Mouse (Mus musculus) thymus, adult 2 months (tissue): ENCODE measurements around the gene Spib. TPM values are rescaled to one million over a fixed set of nuclear protein-coding genes. Genes with fewer than 3 reads are reported as not detected.

ENCODE experiments used
- DNase-seq: peaks from one replicate; pipeline ENCODE4 v3.0.0; 2021
- H3K27ac ChIP-seq: fragments of 200-500 bp; 2 replicates; pipeline ENCODE4 v1.5.1; 2012; ENCODE audit warnings: low read length, control low read depth; ENCODE audit not compliant: control insufficient read depth, insufficient read depth
- H3K27me3 ChIP-seq: fragments of 200-500 bp; 2 replicates; pipeline ENCODE4 v1.6.1; 2012; ENCODE audit warnings: mild to moderate bottlenecking, low read length, moderate library complexity, mixed read lengths; ENCODE audit not compliant: control insufficient read depth, insufficient read depth
- H3K36me3 ChIP-seq: fragments of 200-500 bp; 2 replicates; pipeline ENCODE4 v1.6.1; 2012; ENCODE audit warnings: mild to moderate bottlenecking, low read length, moderate library complexity; ENCODE audit not compliant: control insufficient read depth, insufficient read depth
- H3K4me1 ChIP-seq: fragments of 200-500 bp; replicated peaks from 2 replicates; pipeline ENCODE4 v1.6.1; 2012; ENCODE audit warnings: low read length; ENCODE audit not compliant: control insufficient read depth, insufficient read depth
- H3K4me3 ChIP-seq: fragments of 200-500 bp; 2 replicates; pipeline ENCODE4 v1.5.1; 2012; ENCODE audit warnings: mild to moderate bottlenecking, low read length, control low read depth, moderate library complexity; ENCODE audit not compliant: control insufficient read depth, insufficient read depth
- CTCF ChIP-seq: fragments of 200-500 bp; IDR thresholded peaks from 2 replicates; pipeline ENCODE4 v1.5.1; 2012; ENCODE audit warnings: mild to moderate bottlenecking, control low read depth, low read length, moderate library complexity, borderline replicate concordance; ENCODE audit not compliant: control insufficient read depth, poor library complexity, insufficient read depth; ENCODE audit errors: extremely low read depth
- POLR2A ChIP-seq: fragments of 200-500 bp; IDR thresholded peaks from 2 replicates; pipeline ENCODE4 v1.6.1; 2012; ENCODE audit warnings: mild to moderate bottlenecking, low read length, control low read depth, moderate library complexity; ENCODE audit not compliant: control insufficient read depth, poor library complexity, insufficient read depth; ENCODE audit errors: extremely low read depth
- WGBS: fragments of 180-500 bp; shearing (Covaris S2); methylation state at CpG from one replicate; pipeline ENCODE4 v1.1.7; 2018; 5-methylcytosine and 5-hydroxymethylcytosine counted together
- polyA plus RNA-seq: library from polyadenylated mRNA; depleted of rRNA; stranded (reverse); fragments of >200 nt; gene quantifications from 2 replicates; pipeline ENCODE4 v1.2.3, GENCODE M21; 2012

Spib gene
- polyA plus RNA-seq, 1 experiment = 43.3 TPM

- WGBS = 87% methylated on average over 9 of the region's 9 CpGs
- Histone ChIP-seq H3K4me1 (no peaks in the 10 kb centered on the region), H3K27me3 (no peaks in the 10 kb centered on the region), H3K4me3 (no peak overlapping the region), H3K36me3 (no peaks in the 10 kb centered on the region), H3K27ac (no peak overlapping the region)
- no peak for TF ChIP-seq POLR2A
- TF ChIP-seq CTCF = no peak
- no peak for DNase-seq
Measured at GRCm38 (mm10) chr7:44568803-44569202, 36.9 kb upstream of the Spib start.

- TF ChIP-seq POLR2A (no peak), CTCF (no peak)
- H3K36me3 ChIP-seq = no peaks in the 10 kb centered on the region
- no peaks in the 10 kb centered on the region for H3K4me1 ChIP-seq
- DNase-seq = no peak
- no peak overlapping the region for H3K27ac ChIP-seq
- 63% methylated on average over 6 of the region's 6 CpGs for WGBS
- no peaks in the 10 kb centered on the region for H3K27me3 ChIP-seq
- H3K4me3 ChIP-seq = no peak overlapping the region
Measured at GRCm38 (mm10) chr7:44565414-44565813, 33.5 kb upstream of the Spib start.

- Histone ChIP-seq H3K36me3 (no peaks in the 10 kb centered on the region), H3K27me3 (no peaks in the 10 kb centered on the region), H3K4me3 (no peak overlapping the region), H3K4me1 (no peaks in the 10 kb centered on the region), H3K27ac (no peak overlapping the region)
- WGBS = 94% methylated on average over 10 of the region's 10 CpGs
- DNase-seq = no peak
- TF ChIP-seq POLR2A (no peak), CTCF (no peak)
Measured at GRCm38 (mm10) chr7:44564486-44564885, 32.6 kb upstream of the Spib start.

- DNase-seq = no peak
- TF ChIP-seq POLR2A = no peak
- no peak for TF ChIP-seq CTCF
Measured at GRCm38 (mm10) chr7:44563284-44563683, 31.4 kb upstream of the Spib start.

GRCm38 (mm10) chr7:44560435-44561400, 28.8 kb upstream of the Spib start:
- Histone ChIP-seq H3K4me1 (no peaks in the 10 kb centered on the region), H3K27ac (no peak overlapping the region), H3K36me3 (no peaks in the 10 kb centered on the region), H3K27me3 (no peaks in the 10 kb centered on the region), H3K4me3 (no peak overlapping the region)
- peak; percentile 81 for DNase-seq
- WGBS = 62% methylated on average over 18 of the region's 18 CpGs
- TF ChIP-seq POLR2A (no peak), CTCF (peak; percentile 57; the same call in 1 of the 2 replicates)

More at GRCm38 (mm10) chr7:44563284-44563683, 31.4 kb upstream of the Spib start:
- H3K4me3 ChIP-seq = no peak overlapping the region
- no peaks in the 10 kb centered on the region for H3K4me1 ChIP-seq
- no peak overlapping the region for H3K27ac ChIP-seq
- no peaks in the 10 kb centered on the region for H3K27me3 ChIP-seq
- 70% methylated on average over 8 of the region's 8 CpGs for WGBS
- H3K36me3 ChIP-seq = no peaks in the 10 kb centered on the region

DNA sequence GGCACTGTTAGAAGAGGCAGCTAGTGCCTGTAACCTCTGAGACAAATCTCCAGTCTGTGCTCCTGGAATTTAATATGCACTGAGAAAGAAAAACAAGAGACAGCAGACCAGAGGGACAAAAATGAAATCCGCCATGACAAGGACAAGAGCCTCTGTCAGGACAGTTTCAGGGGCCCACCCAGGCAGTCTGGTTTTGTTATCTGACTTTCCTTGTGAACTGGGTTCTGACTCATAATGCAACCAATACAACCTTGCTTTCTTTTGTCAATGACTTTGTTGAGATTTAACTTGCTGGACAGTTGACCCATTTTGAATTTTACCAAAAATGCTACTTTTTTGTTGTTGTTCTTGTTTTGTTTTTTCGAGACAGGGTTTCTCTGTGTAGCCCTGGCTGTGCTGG, 25.8 kb upstream of the Spib start:
- Histone ChIP-seq H3K27me3 (no peaks in the 10 kb centered on the region), H3K4me3 (no peak overlapping the region), H3K27ac (no peak overlapping the region), H3K36me3 (no peaks in the 10 kb centered on the region), H3K4me1 (peaks cover 7% of the 10 kb centered on the region)
- WGBS = 87% methylated on average over 2 of the region's 2 CpGs
- no peak for TF ChIP-seq POLR2A
- TF ChIP-seq CTCF = no peak
- no peak for DNase-seq

- Histone ChIP-seq H3K27me3 (no peaks in the 10 kb centered on the region), H3K36me3 (peaks cover 19% of the 10 kb centered on the region), H3K4me3 (peak within 1 kb of the TSS; percentile 94), H3K27ac (peak within 1 kb of the TSS; percentile 89), H3K4me1 (peaks cover 7% of the 10 kb centered on the region)
- DNase-seq = peak; percentile 96
- WGBS = under 1% methylated on average over 22 of the region's 22 CpGs
- no peak for TF ChIP-seq POLR2A
- 0 out of 2 replicates have a peak, but pooled peaks have one; percentile 28 for TF ChIP-seq CTCF
Measured at GRCm38 (mm10) chr7:44553826-44554225, 22.0 kb upstream of the Spib start, which contains the start of gene Nr1h2. Nr1h2 (minus strand) TSS chr7:44553951.
